Comparison of ENCODE assay signal across 8 mouse cellular contexts in genomic region chr6:115852446-115853090, GRCm38 (mm10). TPM values are rescaled to one million over a fixed set of nuclear protein-coding genes. Genes with fewer than 3 reads are reported as not detected.
DNase-seq lines count a peak whose midpoint lies in the region; ATAC-seq lines count a peak whose summit lies in the region.

No protein-coding gene starts in this region.

- DNase-seq in lung, adult 18-20 months: no peak
- DNase-seq in intestine, embryonic 14.5 days (ENCODE audit: low spot score): no peak
- DNase-seq in frontal cortex, postnatal 14 days (ENCODE audit: low spot score in 2 of 2): no peak
- DNase-seq in adrenal gland, postnatal 4 days (ENCODE audit: low spot score in 2 of 2): no peak
- DNase-seq in layer of hippocampus, adult 8-10 months (ENCODE audit: low spot score in 2 of 2): no peak

- peak overlapping the region; percentile 93 for H3K27ac ChIP-seq in lung, embryonic 16.5 days (ENCODE audit: low read length)
- H3K27ac ChIP-seq in embryonic facial prominence, embryonic 13.5 days: peak overlapping the region; percentile 91
- H3K27ac ChIP-seq in intestine, embryonic 14.5 days (ENCODE audit: low read depth): peak overlapping the region; percentile 89
- peak overlapping the region; percentile 51 for H3K27ac ChIP-seq in neural tube, embryonic 12.5 days

- 5% methylated on average over 20 of the region's 20 CpGs for WGBS in lung, embryonic 16.5 days
- WGBS in embryonic facial prominence, embryonic 13.5 days: 5% methylated on average over 20 of the region's 20 CpGs
- WGBS in intestine, embryonic 14.5 days: 5% methylated on average over 20 of the region's 20 CpGs
- 5% methylated on average over 20 of the region's 20 CpGs for WGBS in neural tube, embryonic 12.5 days

- ATAC-seq in lung, embryonic 16.5 days (ENCODE audit: low read depth): no peak
- ATAC-seq in embryonic facial prominence, embryonic 13.5 days (ENCODE audit: insufficient number of reproducible peaks, insufficient read depth, low FRiP score, low TSS enrichment, low read depth): no peak; the same call in 1 of the 2 replicates
- ATAC-seq in intestine, embryonic 14.5 days (replicated peaks; ENCODE audit: low FRiP score, low TSS enrichment, low read depth): no peak
- ATAC-seq in neural tube, embryonic 12.5 days (ENCODE audit: low FRiP score, low read depth): no peak

- H3K27me3 ChIP-seq in lung, embryonic 16.5 days (ENCODE audit: control insufficient read depth, insufficient read depth, low read depth, low read length): no peaks in the 10 kb centered on the region
- H3K27me3 ChIP-seq in embryonic facial prominence, embryonic 13.5 days: no peaks in the 10 kb centered on the region
- H3K27me3 ChIP-seq in intestine, embryonic 14.5 days (replicated peaks; ENCODE audit: control insufficient read depth, insufficient read depth, low read length): no peaks in the 10 kb centered on the region
- no peaks in the 10 kb centered on the region for H3K27me3 ChIP-seq in neural tube, embryonic 12.5 days (replicated peaks)

- H3K4me1 ChIP-seq in lung, embryonic 16.5 days (replicated peaks; ENCODE audit: control insufficient read depth, insufficient read depth, low read length): peaks cover 22% of the 10 kb centered on the region
- H3K4me1 ChIP-seq in embryonic facial prominence, embryonic 13.5 days: peaks cover 25% of the 10 kb centered on the region
- peaks cover 18% of the 10 kb centered on the region for H3K4me1 ChIP-seq in intestine, embryonic 14.5 days (replicated peaks; ENCODE audit: control insufficient read depth, insufficient read depth, low read length)
- H3K4me1 ChIP-seq in neural tube, embryonic 12.5 days: peaks cover 19% of the 10 kb centered on the region

- H3K9me3 ChIP-seq in lung, embryonic 16.5 days (ENCODE audit: control insufficient read depth, low read length): no peaks in the 10 kb centered on the region
- no peaks in the 10 kb centered on the region for H3K9me3 ChIP-seq in embryonic facial prominence, embryonic 13.5 days
- no peaks in the 10 kb centered on the region for H3K9me3 ChIP-seq in intestine, embryonic 14.5 days (ENCODE audit: control insufficient read depth, low read length)
- no peaks in the 10 kb centered on the region for H3K9me3 ChIP-seq in neural tube, embryonic 12.5 days

- H3K4me2 ChIP-seq in lung, embryonic 16.5 days (ENCODE audit: low read depth, low read length): peak overlapping the region; percentile 83
- H3K4me2 ChIP-seq in embryonic facial prominence, embryonic 13.5 days: peak overlapping the region; percentile 80
- H3K4me2 ChIP-seq in intestine, embryonic 14.5 days (ENCODE audit: low read length): peak overlapping the region; percentile 87
- H3K4me2 ChIP-seq in neural tube, embryonic 12.5 days (replicated peaks): peak overlapping the region; percentile 71

- peak overlapping the region; percentile 70 for H3K4me3 ChIP-seq in lung, embryonic 16.5 days (ENCODE audit: low read length)
- H3K4me3 ChIP-seq in embryonic facial prominence, embryonic 13.5 days: peak overlapping the region; percentile 64
- peak overlapping the region; percentile 62 for H3K4me3 ChIP-seq in intestine, embryonic 14.5 days (ENCODE audit: low read depth, low read length)
- H3K4me3 ChIP-seq in neural tube, embryonic 12.5 days: peak overlapping the region; percentile 53

- H3K36me3 ChIP-seq in lung, embryonic 16.5 days (ENCODE audit: control insufficient read depth, insufficient read depth, low read length): no peaks in the 10 kb centered on the region
- peaks cover 20% of the 10 kb centered on the region for H3K36me3 ChIP-seq in embryonic facial prominence, embryonic 13.5 days
- peaks cover 29% of the 10 kb centered on the region for H3K36me3 ChIP-seq in intestine, embryonic 14.5 days (ENCODE audit: control insufficient read depth, insufficient read depth, low read length)
- peaks cover 14% of the 10 kb centered on the region for H3K36me3 ChIP-seq in neural tube, embryonic 12.5 days

- peak overlapping the region; percentile 79 for H3K9ac ChIP-seq in lung, embryonic 16.5 days (ENCODE audit: low read length)
- H3K9ac ChIP-seq in embryonic facial prominence, embryonic 13.5 days: peak overlapping the region; percentile 79
- H3K9ac ChIP-seq in intestine, embryonic 14.5 days (ENCODE audit: low read length): peak overlapping the region; percentile 57
- H3K9ac ChIP-seq in neural tube, embryonic 12.5 days: peak overlapping the region; percentile 61

RNA-seq across cellular contexts. Expression of gene Mbd4, which starts 0.6 kb away (rescaled TPM):
- 22.4 and 23.5 TPM in 2 replicates for polyA plus RNA-seq in lung, embryonic 16.5 days (2015; fragmentation: Nextera tagmentation; extraction: Ambion mirVana)
- polyA plus RNA-seq in embryonic facial prominence, embryonic 13.5 days (2015; fragmentation: Nextera tagmentation; extraction: Ambion mirVana): 26.0 and 27.9 TPM in 2 replicates
- polyA plus RNA-seq in intestine, embryonic 14.5 days (2014; fragmentation: Nextera tagmentation; extraction: Ambion mirVana): 14.7 and 18.4 TPM in 2 replicates
- polyA plus RNA-seq in neural tube, embryonic 12.5 days (2016; fragmentation: Nextera tagmentation; extraction: Ambion mirVana): 18.2 and 19.1 TPM in 2 replicates
- total RNA-seq in adrenal gland, postnatal 4 days (2021): 1 to 10 TPM; 7.5 to 8.1 TPM
- 1 to 10 TPM; 5.7 to 7.3 (median 6.6) TPM for total RNA-seq in layer of hippocampus, adult 8-10 months (2022)

RNA-seq across cellular contexts. Expression of gene Ift122, which starts 0.7 kb away (rescaled TPM):
- polyA plus RNA-seq in lung, embryonic 16.5 days (2015; fragmentation: Nextera tagmentation; extraction: Ambion mirVana): 23.4 and 23.5 TPM in 2 replicates
- polyA plus RNA-seq in embryonic facial prominence, embryonic 13.5 days (2015; fragmentation: Nextera tagmentation; extraction: Ambion mirVana): 26.2 and 29.0 TPM in 2 replicates
- 18.4 and 21.5 TPM in 2 replicates for polyA plus RNA-seq in intestine, embryonic 14.5 days (2014; fragmentation: Nextera tagmentation; extraction: Ambion mirVana)
- 24.6 and 28.7 TPM in 2 replicates for polyA plus RNA-seq in neural tube, embryonic 12.5 days (2016; fragmentation: Nextera tagmentation; extraction: Ambion mirVana)
- 10 to 100 TPM; 23.5 to 25.6 TPM for total RNA-seq in adrenal gland, postnatal 4 days (2021)
- 10 to 100 TPM; 26.3 to 37.8 (median 30.0) TPM for total RNA-seq in layer of hippocampus, adult 8-10 months (2022)

RNA-seq across cellular contexts. Expression of gene Efcab12, which starts 14.4 kb away (rescaled TPM):
- polyA plus RNA-seq in lung, embryonic 16.5 days (2015; fragmentation: Nextera tagmentation; extraction: Ambion mirVana): 1.8 and 2.1 TPM in 2 replicates
- 0.62 and 0.81 TPM in 2 replicates for polyA plus RNA-seq in embryonic facial prominence, embryonic 13.5 days (2015; fragmentation: Nextera tagmentation; extraction: Ambion mirVana)
- polyA plus RNA-seq in intestine, embryonic 14.5 days (2014; fragmentation: Nextera tagmentation; extraction: Ambion mirVana): 0.67 and 0.69 TPM in 2 replicates
- 1.6 and 2.1 TPM in 2 replicates for polyA plus RNA-seq in neural tube, embryonic 12.5 days (2016; fragmentation: Nextera tagmentation; extraction: Ambion mirVana)
- 1 to 10 TPM in 1 of 2 experiments, under 1 TPM in 1; 0.96 to 1.9 TPM for total RNA-seq in adrenal gland, postnatal 4 days (2021)
- total RNA-seq in layer of hippocampus, adult 8-10 months (2022): 1 to 10 TPM; 4.3 to 5.7 (median 5.4) TPM

RNA-seq across cellular contexts. Expression of gene Rpl32, which starts 44.0 kb away (rescaled TPM):
- 2,193 and 2,268 TPM in 2 replicates for polyA plus RNA-seq in lung, embryonic 16.5 days (2015; fragmentation: Nextera tagmentation; extraction: Ambion mirVana)
- 2,295 and 2,526 TPM in 2 replicates for polyA plus RNA-seq in embryonic facial prominence, embryonic 13.5 days (2015; fragmentation: Nextera tagmentation; extraction: Ambion mirVana)
- 2,668 and 2,809 TPM in 2 replicates for polyA plus RNA-seq in intestine, embryonic 14.5 days (2014; fragmentation: Nextera tagmentation; extraction: Ambion mirVana)
- 1,453 and 1,478 TPM in 2 replicates for polyA plus RNA-seq in neural tube, embryonic 12.5 days (2016; fragmentation: Nextera tagmentation; extraction: Ambion mirVana)
- total RNA-seq in adrenal gland, postnatal 4 days (2021): 1,000 to 10,000 TPM; 1,843 to 1,894 TPM
- 100 to 1,000 TPM; 486 to 663 (median 564) TPM for total RNA-seq in layer of hippocampus, adult 8-10 months (2022)
